Comparison of ENCODE assay signal across 8 mouse cellular contexts in genomic region chr3:21991681-21992152, GRCm38 (mm10).
DNase-seq lines count a peak whose midpoint lies in the region; ATAC-seq and TF ChIP-seq lines count a peak whose summit lies in the region.

No protein-coding gene starts in this region.

- 69% methylated on average over 9 of the region's 9 CpGs for WGBS in lung, postnatal 0 days
- WGBS in lung, adult 2 months, result 65% methylated on average over 9 of the region's 9 CpGs
- 3% methylated on average over 8 of the region's 9 CpGs for WGBS in macrophage (ENCODE audit: missing documents)
- 74% methylated on average over 9 of the region's 9 CpGs for WGBS in forebrain, embryonic 16.5 days

- H3K27me3 ChIP-seq in lung, postnatal 0 days (replicated peaks; ENCODE audit: insufficient read depth, low read length), result no peaks in the 10 kb centered on the region
- H3K27me3 ChIP-seq in forebrain, embryonic 16.5 days (replicated peaks; ENCODE audit: control insufficient read depth, insufficient read depth, low read length), result no peaks in the 10 kb centered on the region

- H3K79me2 ChIP-seq in macrophage (ENCODE audit: inconsistent target), result no peaks in the 10 kb centered on the region

- no peak for TF ChIP-seq CTCF in lung, postnatal 0 days (IDR thresholded peaks at IDR 0.05)
- TF ChIP-seq CTCF in lung, adult 2 months (IDR thresholded peaks at IDR 0.05; ENCODE audit: insufficient read depth, low read length), result no peak

- H3K4me3 ChIP-seq in lung, postnatal 0 days (ENCODE audit: low read depth, low read length), result no peak overlapping the region
- H3K4me3 ChIP-seq in lung, adult 2 months (replicated peaks; ENCODE audit: extremely low read depth, low read depth, low read length), result no peak overlapping the region
- H3K4me3 ChIP-seq in macrophage (ENCODE audit: inconsistent target), result no peak overlapping the region
- H3K4me3 ChIP-seq in forebrain, embryonic 16.5 days (replicated peaks; ENCODE audit: low read length), result no peak overlapping the region

- DNase-seq in lung, postnatal 0 days (ENCODE audit: low spot score), result peak; percentile 9
- DNase-seq in lung, adult 2 months, result no peak
- peak; percentile 47 for DNase-seq in c-Kit-positive CD71-negative TER-119-negative erythroid progenitor cells, embryonic 14.5 days (ENCODE audit: low read depth)
- DNase-seq in thymus, postnatal 10 days (ENCODE audit: low spot score in 2 of 2), result peak; percentile 37 to 42
- no peak for DNase-seq in neural tube, embryonic 10.5 days (ENCODE audit: extremely low spot score, low spot score)
- DNase-seq in left cerebral cortex, adult 11 months (ENCODE audit: low spot score), result no peak

- 0 out of 2 replicates have a peak, but pooled peaks have one; percentile 17 for ATAC-seq in lung, postnatal 0 days
- no peak for ATAC-seq in forebrain, embryonic 16.5 days

- no peaks in the 10 kb centered on the region for H3K36me3 ChIP-seq in lung, postnatal 0 days (ENCODE audit: insufficient read depth, low read length)
- no peaks in the 10 kb centered on the region for H3K36me3 ChIP-seq in macrophage (ENCODE audit: inconsistent target)
- no peaks in the 10 kb centered on the region for H3K36me3 ChIP-seq in forebrain, embryonic 16.5 days (ENCODE audit: control insufficient read depth, insufficient read depth)

- no peak overlapping the region for H3K9ac ChIP-seq in lung, postnatal 0 days (replicated peaks; ENCODE audit: low read depth)
- no peak overlapping the region for H3K9ac ChIP-seq in forebrain, embryonic 16.5 days (replicated peaks; ENCODE audit: low read depth, low read length)

- no peaks in the 10 kb centered on the region for H3K9me3 ChIP-seq in lung, postnatal 0 days (ENCODE audit: low read length)
- no peaks in the 10 kb centered on the region for H3K9me3 ChIP-seq in forebrain, embryonic 16.5 days (ENCODE audit: control insufficient read depth, low read length)

- no peak for TF ChIP-seq POLR2A in lung, adult 2 months (IDR thresholded peaks at IDR 0.05; ENCODE audit: borderline replicate concordance, extremely low read depth, low read depth, low read length)

- TF ChIP-seq EP300 in lung, postnatal 0 days (IDR thresholded peaks at IDR 0.05), result no peak

- H3K4me1 ChIP-seq in lung, postnatal 0 days (ENCODE audit: insufficient read depth, low read depth, low read length), result no peaks in the 10 kb centered on the region; the same call in 1 of the 2 replicates
- peaks cover 9% of the 10 kb centered on the region for H3K4me1 ChIP-seq in lung, adult 2 months (ENCODE audit: control insufficient read depth, insufficient read depth, low read length)
- no peaks in the 10 kb centered on the region for H3K4me1 ChIP-seq in forebrain, embryonic 16.5 days (replicated peaks; ENCODE audit: control insufficient read depth, insufficient read depth, low read length)

- H3K4me2 ChIP-seq in lung, postnatal 0 days (replicated peaks; ENCODE audit: low read depth, low read length), result no peak overlapping the region
- no peak overlapping the region for H3K4me2 ChIP-seq in forebrain, embryonic 16.5 days (ENCODE audit: low read length)

- H3K27ac ChIP-seq in lung, postnatal 0 days (ENCODE audit: low read length), result no peak overlapping the region
- peak overlapping the region; percentile 83 for H3K27ac ChIP-seq in macrophage
- no peak overlapping the region for H3K27ac ChIP-seq in forebrain, embryonic 16.5 days (ENCODE audit: low read length)

Comparison
In these comparisons a context has a peak if more than half of its experiments do, and no peak if none do; other contexts are left out.
1. DNase-seq: peak in lung, postnatal 0 days (single experiment), c-Kit-positive CD71-negative TER-119-negative erythroid progenitor cells, embryonic 14.5 days (single experiment) and thymus, postnatal 10 days (2 of 2); none in lung, adult 2 months (single experiment), neural tube, embryonic 10.5 days (single experiment) and left cerebral cortex, adult 11 months (single experiment).